21 mouse cellular contexts compared by ENCODE assay signal in the genomic region with DNA sequence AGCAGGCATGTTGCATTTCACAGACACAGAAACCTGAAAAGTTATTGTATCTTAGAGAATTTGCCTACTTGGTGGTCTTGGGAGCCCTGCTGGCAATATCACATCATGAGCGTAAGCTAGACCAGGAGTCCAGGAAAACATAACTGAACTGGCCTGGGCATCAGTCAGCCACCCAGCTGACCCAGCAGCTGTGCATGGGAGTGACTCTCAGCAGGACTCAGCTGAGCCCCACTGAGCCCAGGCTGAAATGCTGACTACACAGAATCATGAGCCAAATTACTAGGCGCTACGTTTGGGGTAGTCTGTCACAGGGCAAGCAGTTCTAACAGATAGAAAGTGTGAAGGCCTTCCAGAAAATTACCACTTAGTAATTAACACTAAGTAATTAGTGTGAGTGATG. TPM values are rescaled to one million over a fixed set of nuclear protein-coding genes. Genes with fewer than 3 reads are reported as not detected.
DNase-seq lines count a peak whose midpoint lies in the region; ATAC-seq lines count a peak whose summit lies in the region.
"Had no signal": no experiment of that assay in that cellular context is flagged by ENCODE, and none has a peak within 500 bp of the region (broad histone marks: within the 10 kb centered on the region; RNA-seq: fewer than 3 reads in every experiment).

No protein-coding gene starts in this region.

- ATAC-seq in hindbrain, embryonic 13.5 days (ENCODE audit: low FRiP score) = peak; percentile 59; the same call in 1 of the 2 replicates
- ATAC-seq in hindbrain, embryonic 14.5 days (ENCODE audit: low FRiP score) = no peak
- ATAC-seq: forebrain, embryonic 15.5 days; liver, postnatal 0 days; lung, postnatal 0 days had no signal

- no peak overlapping the region for H3K27ac ChIP-seq in hindbrain, embryonic 13.5 days
- H3K27ac ChIP-seq in hindbrain, embryonic 14.5 days = no peak overlapping the region
- H3K27ac ChIP-seq: forebrain, embryonic 15.5 days; kidney, postnatal 0 days; limb, embryonic 12.5 days; midbrain, embryonic 10.5 days had no signal

- no peak overlapping the region for H3K4me2 ChIP-seq in hindbrain, embryonic 13.5 days
- no peak overlapping the region for H3K4me2 ChIP-seq in hindbrain, embryonic 14.5 days (replicated peaks)
- H3K4me2 ChIP-seq: forebrain, embryonic 15.5 days; heart, embryonic 11.5 days; limb, embryonic 12.5 days; liver, embryonic 11.5 days had no signal

- no peak for DNase-seq in hindbrain, embryonic 14.5 days (ENCODE audit: low spot score)
- DNase-seq in brain, adult 2 months (ENCODE audit: low read depth, low spot score) = peak; percentile 75
- DNase-seq in cerebellum, adult 18-20 months = peak; percentile 68 to 74
- DNase-seq in cerebellum, postnatal 14 days = peak; percentile 32 to 71
- no peak for DNase-seq in spleen, postnatal 14 days (ENCODE audit: low spot score in 2 of 2)
- no peak for DNase-seq in right cerebral cortex, postnatal 14 days
- DNase-seq: adrenal gland, postnatal 14 days; gastrocnemius, postnatal 10 days; heart, adult 11 months; kidney, adult 2 months; liver, postnatal 0 days; right cerebral cortex, postnatal 25 days; thymus, postnatal 36 days had no signal

- H3K4me3 ChIP-seq in hindbrain, embryonic 13.5 days = no peak overlapping the region
- no peak overlapping the region for H3K4me3 ChIP-seq in hindbrain, embryonic 14.5 days (replicated peaks; ENCODE audit: low read length)
- H3K4me3 ChIP-seq: forebrain, embryonic 15.5 days; limb, embryonic 12.5 days; midbrain, embryonic 10.5 days had no signal

- 66% methylated on average over 3 of the region's 3 CpGs for WGBS in hindbrain, embryonic 13.5 days
- 61% methylated on average over 3 of the region's 3 CpGs for WGBS in hindbrain, embryonic 14.5 days

- H3K9me3 ChIP-seq in hindbrain, embryonic 13.5 days = no peaks in the 10 kb centered on the region
- H3K9me3 ChIP-seq in hindbrain, embryonic 14.5 days (ENCODE audit: control insufficient read depth, low read length) = no peaks in the 10 kb centered on the region
- H3K9me3 ChIP-seq: forebrain, embryonic 15.5 days; limb, embryonic 12.5 days; midbrain, embryonic 10.5 days had no signal

- no peaks in the 10 kb centered on the region for H3K27me3 ChIP-seq in hindbrain, embryonic 13.5 days
- no peaks in the 10 kb centered on the region for H3K27me3 ChIP-seq in hindbrain, embryonic 14.5 days (ENCODE audit: control insufficient read depth, insufficient read depth, low read length)
- H3K27me3 ChIP-seq: forebrain, embryonic 15.5 days; limb, embryonic 12.5 days had no signal

- no peaks in the 10 kb centered on the region for H3K36me3 ChIP-seq in hindbrain, embryonic 13.5 days
- H3K36me3 ChIP-seq in hindbrain, embryonic 14.5 days (replicated peaks; ENCODE audit: control insufficient read depth, insufficient read depth) = no peaks in the 10 kb centered on the region
- H3K36me3 ChIP-seq: forebrain, embryonic 15.5 days; limb, embryonic 12.5 days; midbrain, embryonic 10.5 days had no signal

- no peak overlapping the region for H3K9ac ChIP-seq in hindbrain, embryonic 13.5 days
- H3K9ac ChIP-seq in hindbrain, embryonic 14.5 days = no peak overlapping the region
- H3K9ac ChIP-seq: forebrain, embryonic 15.5 days; limb, embryonic 12.5 days; liver, postnatal 0 days had no signal

- peaks cover 11% of the 10 kb centered on the region for H3K4me1 ChIP-seq in hindbrain, embryonic 13.5 days (replicated peaks)
- no peaks in the 10 kb centered on the region; the same call in 1 of the 2 replicates for H3K4me1 ChIP-seq in hindbrain, embryonic 14.5 days (replicated peaks; ENCODE audit: control insufficient read depth, insufficient read depth, low read length)
- H3K4me1 ChIP-seq: forebrain, embryonic 15.5 days; limb, embryonic 12.5 days had no signal

RNA-seq across cellular contexts. Expression of a gene that starts 41.2 kb away (rescaled TPM):
- polyA plus RNA-seq in hindbrain, embryonic 13.5 days (2015; fragmentation: Nextera tagmentation; extraction: Ambion mirVana) = 47.8 and 48.5 TPM in 2 replicates
- 70.0 and 71.6 TPM in 2 replicates for polyA plus RNA-seq in hindbrain, embryonic 14.5 days (2014; fragmentation: Nextera tagmentation; extraction: Ambion mirVana)

Comparison
In these comparisons a context has a peak if more than half of its experiments do, and no peak if none do; other contexts are left out.
1. DNase-seq: peak in brain, adult 2 months (single experiment), cerebellum, adult 18-20 months (2 of 2) and cerebellum, postnatal 14 days (2 of 2); none in hindbrain, embryonic 14.5 days (single experiment), spleen, postnatal 14 days (0 of 2) and right cerebral cortex, postnatal 14 days (single experiment).